Mouse (Mus musculus) stomach, postnatal 0 days (tissue): ENCODE results near the gene Tmem200a.

Experiments used
- CTCF ChIP-seq: IDR thresholded peaks from 2 replicates; pipeline ENCODE4 v1.5.1; 2016; ENCODE audit warnings: antibody characterized with exemption, low read depth, mild to moderate bottlenecking, moderate library complexity
- EP300 ChIP-seq: optimal IDR thresholded peaks from 2 replicates; pipeline ENCODE3; 2016; ENCODE audit warnings: antibody characterized with exemption

DNA sequence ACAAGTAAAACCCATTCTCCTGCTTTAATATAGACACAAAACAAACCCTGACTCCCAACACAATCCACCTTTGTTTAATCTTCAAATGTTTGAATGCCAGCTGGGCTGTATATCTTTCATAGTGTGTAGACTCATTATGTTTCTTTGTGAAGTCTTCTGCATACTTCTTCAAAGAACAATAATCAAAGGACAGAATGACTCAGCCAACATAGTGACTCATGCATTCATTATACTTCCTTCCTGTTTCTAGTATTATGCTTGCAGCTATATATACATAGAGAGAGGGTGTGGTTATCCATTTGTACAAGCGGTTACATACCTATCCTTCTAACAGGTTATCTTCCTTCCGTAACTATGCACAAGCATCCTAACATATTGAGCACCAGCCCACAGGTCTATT lies 160.7 kb downstream of the Tmem200a start:
- TF ChIP-seq CTCF (no peak), EP300 (no peak)
